Mouse (Mus musculus) right cerebral cortex, postnatal 4 days (tissue): ENCODE measurements around the gene Olfr732.

Experiments
- DNase-seq: peaks from one replicate; pipeline ENCODE4 v3.0.0-alpha.2; 2022

The Olfr732 gene

DNA sequence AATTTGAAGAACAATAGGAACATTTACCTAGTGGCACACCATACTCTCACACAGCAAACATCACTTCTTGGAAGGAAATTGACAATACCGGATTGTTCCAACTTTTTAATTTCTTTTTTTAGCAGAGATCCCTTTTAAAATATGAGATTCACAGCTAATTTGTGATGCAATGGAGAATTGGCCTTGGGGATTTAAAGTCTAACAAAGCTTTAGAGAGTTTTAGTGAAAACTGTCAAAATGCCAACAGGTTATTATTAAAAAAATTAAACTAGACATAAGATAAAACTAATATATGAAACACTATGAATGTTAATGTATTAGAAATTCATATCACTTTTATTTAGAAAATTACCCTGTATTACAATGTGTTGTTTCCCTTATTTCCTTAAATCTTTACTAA is at the start of gene Olfr732:
Gene Olfr732, minus strand, starts transcription at position 101 of the 400 bp plus-strand sequence.
- DNase-seq: no peak

GRCm38 (mm10) chr14:50326661-50327060 is 42.7 kb upstream of the Olfr732 start, which contains the start of gene Olfr734:
Olfr734 (minus strand) TSS chr14:50326761.
- no peak for DNase-seq

- DNase-seq: no peak
These were observed 17.4 kb upstream of the Olfr732 start, which contains the start of gene Olfr733 for GRCm38 (mm10) chr14:50301422-50301821. Olfr733 (minus strand) TSS chr14:50301522.

DNA sequence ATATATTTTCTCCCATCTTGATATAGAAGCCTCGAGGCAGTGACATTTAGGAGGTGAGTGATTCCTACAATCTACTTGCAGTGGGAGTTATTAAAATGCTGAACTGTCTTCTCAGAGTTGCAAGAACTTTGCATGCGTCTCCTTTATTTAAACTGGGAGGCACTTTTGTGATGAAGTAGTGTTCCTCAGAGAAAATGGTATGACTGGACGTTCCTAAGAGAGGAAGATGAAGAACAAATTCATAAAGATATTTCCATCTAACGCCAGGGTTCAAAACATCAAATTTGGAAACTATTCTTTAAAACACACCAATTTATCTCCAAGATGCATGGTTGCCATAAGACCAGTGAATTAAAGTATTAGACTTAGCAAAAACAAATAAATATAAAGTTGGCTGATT is 42.2 kb downstream of the Olfr732 start, which contains the start of gene Olfr731:
Gene Olfr731, minus strand, starts transcription at position 101 of the 400 bp plus-strand sequence.
- DNase-seq: no peak
